Mouse (Mus musculus): Measurements from ENCODE around the gene Mgme1. TPM values are rescaled to one million over a fixed set of nuclear protein-coding genes. Genes with fewer than 3 reads are reported as not detected.
A peak's percentile ranks its signal among the peaks of the same experiment; 100 is the strongest.

Mgme1 gene
- polyA plus RNA-seq, 1 experiment from 2014 or later: 10.8 TPM

- H3K36me3 ChIP-seq (ENCODE audit: control insufficient read depth, insufficient read depth): no peaks in the 10 kb centered on the region
- H3K27me3 ChIP-seq (replicated peaks; ENCODE audit: control insufficient read depth, insufficient read depth, low read length): peaks cover 51% of the 10 kb centered on the region
- H3K4me1 ChIP-seq (replicated peaks; ENCODE audit: control insufficient read depth, insufficient read depth, low read length): peaks cover 32% of the 10 kb centered on the region
- H3K4me3 ChIP-seq (replicated peaks; ENCODE audit: low read length): no peak overlapping the region
- no peak overlapping the region for H3K4me2 ChIP-seq (ENCODE audit: low read length)
- ATAC-seq: no peak
- WGBS: 5% methylated on average over 10 of the region's 10 CpGs
- no peak overlapping the region for H3K27ac ChIP-seq (ENCODE audit: low read length)
- no peak overlapping the region for H3K9ac ChIP-seq (replicated peaks; ENCODE audit: low read depth, low read length)
- H3K9me3 ChIP-seq (ENCODE audit: control insufficient read depth, low read length): no peaks in the 10 kb centered on the region
Measured at GRCm38 (mm10) chr2:144329937-144330336, 59.5 kb downstream of the Mgme1 start.

- under 1% methylated on average over 27 of the region's 41 CpGs for WGBS
- Histone ChIP-seq H3K27ac (ENCODE audit: low read length) (no peak overlapping the region), H3K9ac (replicated peaks; ENCODE audit: low read depth, low read length) (peak overlapping the region; percentile 46), H3K4me2 (ENCODE audit: low read length) (peak overlapping the region; percentile 96), H3K4me3 (replicated peaks; ENCODE audit: low read length) (peak overlapping the region; percentile 51), H3K4me1 (replicated peaks; ENCODE audit: control insufficient read depth, insufficient read depth, low read length) (peaks cover 32% of the 10 kb centered on the region), H3K9me3 (ENCODE audit: control insufficient read depth, low read length) (no peaks in the 10 kb centered on the region), H3K27me3 (replicated peaks; ENCODE audit: control insufficient read depth, insufficient read depth, low read length) (peaks cover 54% of the 10 kb centered on the region), H3K36me3 (ENCODE audit: control insufficient read depth, insufficient read depth) (no peaks in the 10 kb centered on the region)
- peak; percentile 37; the same call in 1 of the 2 replicates for ATAC-seq
Measured at GRCm38 (mm10) chr2:144330352-144330959, 60.0 kb downstream of the Mgme1 start.

Other genes with a start within 250 kb of the Mgme1 start
- gene Banf2, start 237.6 kb upstream of the Mgme1 start, polyA plus RNA-seq (2015; fragmentation: Nextera tagmentation; extraction: Ambion mirVana): not detected in 2 replicates
- gene Snx5, start 243 bp downstream of the Mgme1 start, polyA plus RNA-seq (2015; fragmentation: Nextera tagmentation; extraction: Ambion mirVana): 55.2 and 64.3 TPM in 2 replicates
- gene Ovol2, start 61.5 kb downstream of the Mgme1 start, polyA plus RNA-seq (2015; fragmentation: Nextera tagmentation; extraction: Ambion mirVana): not detected in 2 replicates
- gene Kat14, start 98.3 kb downstream of the Mgme1 start, polyA plus RNA-seq (2015; fragmentation: Nextera tagmentation; extraction: Ambion mirVana): 28.3 and 29.2 TPM in 2 replicates
- gene Pet117, start 98.3 kb downstream of the Mgme1 start, polyA plus RNA-seq (2015; fragmentation: Nextera tagmentation; extraction: Ambion mirVana): 2.6 and 3.1 TPM in 2 replicates

All from forebrain, embryonic 16.5 days (tissue).